Mouse (Mus musculus) erythroblast, embryonic 14.5 days (primary cell): ENCODE data around the gene Slc22a16. TPM values are rescaled to one million over a fixed set of nuclear protein-coding genes. Genes with fewer than 3 reads are reported as not detected.

Experiments used
- H3K27me3 ChIP-seq: 2 replicates; pipeline ENCODE4 v1.6.1; 2012; ENCODE audit warnings: inconsistent platforms; ENCODE audit not compliant: control insufficient read depth
- H3K36me3 ChIP-seq: 2 replicates; pipeline ENCODE4 v1.6.1; 2012; ENCODE audit warnings: mild to moderate bottlenecking, inconsistent platforms; ENCODE audit not compliant: control insufficient read depth
- H3K4me1 ChIP-seq: 2 replicates; pipeline ENCODE4 v1.6.1; 2012; ENCODE audit warnings: inconsistent platforms; ENCODE audit not compliant: control insufficient read depth
- H3K4me3 ChIP-seq: replicated peaks from 2 replicates; pipeline ENCODE3; 2012; ENCODE audit warnings: moderate library complexity, mild to moderate bottlenecking, inconsistent platforms
- H3K9me3 ChIP-seq: 2 replicates; pipeline ENCODE4 v1.6.1; 2012; ENCODE audit warnings: low read length, inconsistent platforms, mixed read lengths; ENCODE audit not compliant: control insufficient read depth
- GATA1 ChIP-seq: IDR thresholded peaks from 2 replicates; pipeline ENCODE4 v1.6.1; 2012; ENCODE audit warnings: low read length, inconsistent platforms, mixed read lengths
- TAL1 ChIP-seq: IDR thresholded peaks from 3 replicates; pipeline ENCODE4 v1.6.1; 2012; ENCODE audit warnings: low read length, inconsistent platforms, mixed read lengths
- polyA plus RNA-seq: library from polyadenylated mRNA; stranded (reverse); fragments of >175 nt; gene quantifications from 2 replicates; pipeline ENCODE4 v1.2.3, GENCODE M21; 2012

Gene Slc22a16
- polyA plus RNA-seq, 1 experiment, result not detected

GRCm38 (mm10) chr10:40583584-40584255 is 13.6 kb downstream of the Slc22a16 start:
- Histone ChIP-seq H3K27me3 (no peaks in the 10 kb centered on the region), H3K4me3 (no peak overlapping the region), H3K36me3 (no peaks in the 10 kb centered on the region), H3K9me3 (peaks cover 3% of the 10 kb centered on the region; the same call in 1 of the 2 replicates), H3K4me1 (no peaks in the 10 kb centered on the region)
- no peak for TF ChIP-seq TAL1
- no peak for TF ChIP-seq GATA1

- Histone ChIP-seq H3K4me1 (no peaks in the 10 kb centered on the region), H3K4me3 (no peak overlapping the region), H3K9me3 (no peaks in the 10 kb centered on the region; the same call in 1 of the 2 replicates), H3K36me3 (no peaks in the 10 kb centered on the region), H3K27me3 (no peaks in the 10 kb centered on the region)
- no peak for TF ChIP-seq TAL1
- no peak for TF ChIP-seq GATA1
Observed at GRCm38 (mm10) chr10:40592186-40592585, 22.1 kb downstream of the Slc22a16 start.

- H3K4me3 ChIP-seq, result no peak overlapping the region
- H3K9me3 ChIP-seq, result no peaks in the 10 kb centered on the region; the same call in 1 of the 2 replicates
- H3K4me1 ChIP-seq, result no peaks in the 10 kb centered on the region
Observed at GRCm38 (mm10) chr10:40597177-40597576, 27.0 kb downstream of the Slc22a16 start.

GRCm38 (mm10) chr10:40604706-40605394 is 34.7 kb downstream of the Slc22a16 start:
- peaks cover 12% of the 10 kb centered on the region for H3K9me3 ChIP-seq

More at GRCm38 (mm10) chr10:40597177-40597576, 27.0 kb downstream of the Slc22a16 start:
- no peak for TF ChIP-seq TAL1
- TF ChIP-seq GATA1, result no peak
- Histone ChIP-seq H3K27me3 (no peaks in the 10 kb centered on the region), H3K36me3 (no peaks in the 10 kb centered on the region)

GRCm38 (mm10) chr10:40617973-40618372 is 47.8 kb downstream of the Slc22a16 start:
- Histone ChIP-seq H3K27me3 (no peaks in the 10 kb centered on the region), H3K9me3 (no peaks in the 10 kb centered on the region), H3K4me3 (no peak overlapping the region), H3K36me3 (no peaks in the 10 kb centered on the region), H3K4me1 (no peaks in the 10 kb centered on the region)
- TF ChIP-seq GATA1 (no peak), TAL1 (no peak)

More at GRCm38 (mm10) chr10:40604706-40605394, 34.7 kb downstream of the Slc22a16 start:
- TF ChIP-seq TAL1 (no peak), GATA1 (no peak)
- H3K27me3 ChIP-seq, result no peaks in the 10 kb centered on the region
- no peaks in the 10 kb centered on the region for H3K4me1 ChIP-seq
- no peaks in the 10 kb centered on the region for H3K36me3 ChIP-seq
- H3K4me3 ChIP-seq, result no peak overlapping the region

GRCm38 (mm10) chr10:40619760-40620159 is 49.6 kb downstream of the Slc22a16 start:
- H3K27me3 ChIP-seq, result no peaks in the 10 kb centered on the region
- H3K4me1 ChIP-seq, result no peaks in the 10 kb centered on the region
- H3K4me3 ChIP-seq, result no peak overlapping the region
- H3K9me3 ChIP-seq, result no peaks in the 10 kb centered on the region
- H3K36me3 ChIP-seq, result no peaks in the 10 kb centered on the region
- TF ChIP-seq TAL1 (no peak), GATA1 (no peak)

GRCm38 (mm10) chr10:40629140-40629539 is 59.0 kb downstream of the Slc22a16 start:
- TF ChIP-seq GATA1, result no peak
- TF ChIP-seq TAL1, result no peak

GRCm38 (mm10) chr10:40629656-40630311 is 59.6 kb downstream of the Slc22a16 start, which contains the start of gene Ddo:
Ddo (plus strand) TSS chr10:40630011.
- Histone ChIP-seq H3K4me3 (no peak within 1 kb of the TSS), H3K36me3 (no peaks in the 10 kb centered on the region), H3K9me3 (peaks cover 5% of the 10 kb centered on the region; the same call in 1 of the 2 replicates), H3K4me1 (no peaks in the 10 kb centered on the region), H3K27me3 (no peaks in the 10 kb centered on the region)
- TF ChIP-seq TAL1, result no peak
- no peak for TF ChIP-seq GATA1

More at GRCm38 (mm10) chr10:40629140-40629539, 59.0 kb downstream of the Slc22a16 start:
- no peaks in the 10 kb centered on the region for H3K36me3 ChIP-seq
- no peak overlapping the region for H3K4me3 ChIP-seq
- H3K27me3 ChIP-seq, result no peaks in the 10 kb centered on the region
- no peaks in the 10 kb centered on the region for H3K4me1 ChIP-seq
- H3K9me3 ChIP-seq, result peaks cover 5% of the 10 kb centered on the region; the same call in 1 of the 2 replicates

- Histone ChIP-seq H3K4me3 (no peak overlapping the region), H3K9me3 (peaks cover 5% of the 10 kb centered on the region; the same call in 1 of the 2 replicates), H3K4me1 (no peaks in the 10 kb centered on the region), H3K36me3 (no peaks in the 10 kb centered on the region), H3K27me3 (no peaks in the 10 kb centered on the region)
- TF ChIP-seq TAL1 (no peak), GATA1 (no peak)
Observed at GRCm38 (mm10) chr10:40630457-40630856, 60.3 kb downstream of the Slc22a16 start.
